Mouse (Mus musculus): ENCODE measurements around the gene Mei1. TPM values are rescaled to one million over a fixed set of nuclear protein-coding genes. Genes with fewer than 3 reads are reported as not detected.

The Mei1 gene
- polyA plus RNA-seq, 1 experiment from 2014 or later, result not detected

- no peak overlapping the region for H3K4me3 ChIP-seq (replicated peaks)
- no peaks in the 10 kb centered on the region for H3K9me3 ChIP-seq
- peaks cover 66% of the 10 kb centered on the region for H3K4me1 ChIP-seq (replicated peaks)
- no peak overlapping the region for H3K4me2 ChIP-seq
- H3K27me3 ChIP-seq, result no peaks in the 10 kb centered on the region
- no peak overlapping the region for H3K9ac ChIP-seq (replicated peaks)
- ATAC-seq (ENCODE audit: insufficient number of reproducible peaks, insufficient read depth, low FRiP score, low TSS enrichment, low read depth), result no peak
- 0 out of 2 replicates have a peak, but pooled peaks cover 4% of the 10 kb centered on the region for H3K36me3 ChIP-seq
- 78% methylated on average over 7 of the region's 7 CpGs for WGBS
- peak overlapping the region; percentile 14; the same call in 1 of the 2 replicates for H3K27ac ChIP-seq
These were observed 94.7 kb downstream of the Mei1 start for GRCm38 (mm10) chr15:82164496-82164895.

- Histone ChIP-seq H3K4me3 (replicated peaks) (no peak overlapping the region), H3K4me1 (replicated peaks) (peaks cover 57% of the 10 kb centered on the region), H3K36me3 (peaks cover 13% of the 10 kb centered on the region), H3K9me3 (no peaks in the 10 kb centered on the region), H3K27ac (no peak overlapping the region), H3K9ac (replicated peaks) (no peak overlapping the region), H3K27me3 (no peaks in the 10 kb centered on the region), H3K4me2 (no peak overlapping the region)
- no peak for ATAC-seq (ENCODE audit: insufficient number of reproducible peaks, insufficient read depth, low FRiP score, low TSS enrichment, low read depth)
- WGBS, result 58% methylated on average over 8 of the region's 8 CpGs
These were observed 95.8 kb downstream of the Mei1 start for GRCm38 (mm10) chr15:82165332-82166239.

GRCm38 (mm10) chr15:82166240-82167100, 96.7 kb downstream of the Mei1 start:
- Histone ChIP-seq H3K4me2 (0 out of 2 replicates have a peak overlapping the region, but pooled peaks have one; percentile 10), H3K9ac (replicated peaks) (no peak overlapping the region), H3K36me3 (peaks cover 22% of the 10 kb centered on the region), H3K4me3 (replicated peaks) (no peak overlapping the region), H3K27ac (peak overlapping the region; percentile 62; the same call in 1 of the 2 replicates), H3K4me1 (replicated peaks) (peaks cover 48% of the 10 kb centered on the region), H3K9me3 (no peaks in the 10 kb centered on the region), H3K27me3 (no peaks in the 10 kb centered on the region)
- WGBS, result 64% methylated on average over 22 of the region's 22 CpGs
- no peak for ATAC-seq (ENCODE audit: insufficient number of reproducible peaks, insufficient read depth, low FRiP score, low TSS enrichment, low read depth)

- no peak for ATAC-seq (ENCODE audit: insufficient number of reproducible peaks, insufficient read depth, low FRiP score, low TSS enrichment, low read depth)
- Histone ChIP-seq H3K9ac (replicated peaks) (no peak overlapping the region), H3K4me1 (replicated peaks) (peaks cover 38% of the 10 kb centered on the region), H3K9me3 (no peaks in the 10 kb centered on the region), H3K36me3 (peaks cover 32% of the 10 kb centered on the region), H3K27ac (peak overlapping the region; percentile 62; the same call in 1 of the 2 replicates), H3K4me3 (replicated peaks) (no peak overlapping the region), H3K27me3 (no peaks in the 10 kb centered on the region), H3K4me2 (no peak overlapping the region)
- 66% methylated on average over 23 of the region's 23 CpGs for WGBS
These were observed 97.7 kb downstream of the Mei1 start for GRCm38 (mm10) chr15:82167201-82168168.

- WGBS, result 79% methylated on average over 5 of the region's 5 CpGs
- peaks cover 52% of the 10 kb centered on the region for H3K36me3 ChIP-seq
- no peak for ATAC-seq (ENCODE audit: insufficient number of reproducible peaks, insufficient read depth, low FRiP score, low TSS enrichment, low read depth)
These were observed 99.9 kb downstream of the Mei1 start for GRCm38 (mm10) chr15:82169671-82170070.

GRCm38 (mm10) chr15:82170437-82171377, 100.9 kb downstream of the Mei1 start:
- WGBS, result 80% methylated on average over 36 of the region's 36 CpGs
- no peak for ATAC-seq (ENCODE audit: insufficient number of reproducible peaks, insufficient read depth, low FRiP score, low TSS enrichment, low read depth)
- no peak overlapping the region for H3K4me2 ChIP-seq
- H3K4me1 ChIP-seq (replicated peaks), result peaks cover 20% of the 10 kb centered on the region
- H3K9ac ChIP-seq (replicated peaks), result no peak overlapping the region
- peaks cover 62% of the 10 kb centered on the region for H3K36me3 ChIP-seq
- no peak overlapping the region for H3K27ac ChIP-seq
- H3K27me3 ChIP-seq, result no peaks in the 10 kb centered on the region
- H3K9me3 ChIP-seq, result no peaks in the 10 kb centered on the region
- H3K4me3 ChIP-seq (replicated peaks), result no peak overlapping the region

More at GRCm38 (mm10) chr15:82169671-82170070, 99.9 kb downstream of the Mei1 start:
- Histone ChIP-seq H3K4me1 (replicated peaks) (peaks cover 24% of the 10 kb centered on the region), H3K4me3 (replicated peaks) (no peak overlapping the region), H3K9me3 (no peaks in the 10 kb centered on the region), H3K27me3 (no peaks in the 10 kb centered on the region), H3K27ac (no peak overlapping the region), H3K4me2 (no peak overlapping the region), H3K9ac (replicated peaks) (no peak overlapping the region)

GRCm38 (mm10) chr15:82172648-82173047, 102.9 kb downstream of the Mei1 start:
- Histone ChIP-seq H3K27me3 (no peaks in the 10 kb centered on the region), H3K9ac (replicated peaks) (no peak overlapping the region), H3K4me1 (replicated peaks) (peaks cover under 1% of the 10 kb centered on the region; the same call in 1 of the 2 replicates), H3K4me3 (replicated peaks) (no peak overlapping the region), H3K36me3 (peaks cover 81% of the 10 kb centered on the region), H3K4me2 (no peak overlapping the region), H3K9me3 (no peaks in the 10 kb centered on the region), H3K27ac (no peak overlapping the region)
- no peak for ATAC-seq (ENCODE audit: insufficient number of reproducible peaks, insufficient read depth, low FRiP score, low TSS enrichment, low read depth)
- WGBS, result 93% methylated on average over 8 of the region's 8 CpGs

GRCm38 (mm10) chr15:82175091-82175490, 105.3 kb downstream of the Mei1 start:
- ATAC-seq (ENCODE audit: insufficient number of reproducible peaks, insufficient read depth, low FRiP score, low TSS enrichment, low read depth), result no peak
- no peaks in the 10 kb centered on the region for H3K27me3 ChIP-seq
- no peak overlapping the region for H3K9ac ChIP-seq (replicated peaks)
- no peak overlapping the region for H3K4me3 ChIP-seq (replicated peaks)
- H3K4me1 ChIP-seq (replicated peaks), result no peaks in the 10 kb centered on the region
- H3K36me3 ChIP-seq, result peaks cover 97% of the 10 kb centered on the region
- 96% methylated on average over 9 of the region's 9 CpGs for WGBS
- H3K9me3 ChIP-seq, result no peaks in the 10 kb centered on the region
- H3K27ac ChIP-seq, result no peak overlapping the region
- H3K4me2 ChIP-seq, result no peak overlapping the region

Data from limb, embryonic 12.5 days (tissue).